Mouse (Mus musculus): ENCODE measurements around the gene Sacm1l. TPM values are rescaled to one million over a fixed set of nuclear protein-coding genes. Genes with fewer than 3 reads are reported as not detected.

The Sacm1l gene
- polyA plus RNA-seq (2021) = 65.2 TPM

- POLR2A ChIA-PET = interaction anchor here (0.6 to 1.6 kb wide), 5 partner anchors 11 to 342 kb away, joined by 3 to 4 read pairs (median 3); no protein-coding TSS in a partner anchor
- DNase-seq (ENCODE audit: low read depth, low spot score) (peak; percentile 99), ATAC-seq (peak; percentile 99)
- no peak for TF ChIP-seq CTCF (IDR thresholded peaks at IDR 0.05)
- H3K27me3 ChIP-seq = no peaks in the 10 kb centered on the region
- in situ Hi-C loops (cut with MboI; ENCODE audit: low pct_unique_long_range_greater_than_20kb) = loop anchor here (5.0 kb wide), 3 partner anchors 77 to 377 kb away; partner anchors contain the start of gene Clec3b
- CTCF ChIA-PET = interaction anchor here (0.9 to 8.6 kb wide), 5 partner anchors 10 to 79 kb away, joined by 3 to 54 read pairs (median 4); partner anchors contain the start of gene Limd1
These were observed at the start of gene Sacm1l for GRCm38 (mm10) chr9:123529392-123530157. TSS of gene Sacm1l (plus strand) at chr9:123529759.

- TF ChIP-seq CTCF (IDR thresholded peaks at IDR 0.05) = no peak
- DNase-seq (ENCODE audit: low read depth, low spot score) = no peak
- no peaks in the 10 kb centered on the region for H3K27me3 ChIP-seq
- ChIA-PET POLR2A (interaction anchor here (3.8 kb wide), 1 partner anchor 12 kb away, joined by 14 read pairs; no protein-coding TSS in a partner anchor), CTCF (interaction anchor here (2.2 to 5.4 kb wide), 3 partner anchors 10 to 44 kb away, joined by 11 to 25 read pairs (median 12); no protein-coding TSS in a partner anchor)
- ATAC-seq = no peak
- in situ Hi-C loops (cut with MboI; ENCODE audit: low pct_unique_long_range_greater_than_20kb) = loop anchor here (25.0 kb wide), 1 partner anchor 843 kb away; no protein-coding TSS in a partner anchor
These were observed 49.7 kb upstream of the Sacm1l start for GRCm38 (mm10) chr9:123479876-123480252.

GRCm38 (mm10) chr9:123480253-123480921 lies 49.2 kb upstream of the Sacm1l start:
- H3K27me3 ChIP-seq = no peaks in the 10 kb centered on the region
- in situ Hi-C loops (cut with MboI; ENCODE audit: low pct_unique_long_range_greater_than_20kb) = loop anchor here (25.0 kb wide), 1 partner anchor 843 kb away; no protein-coding TSS in a partner anchor
- DNase-seq (ENCODE audit: low read depth, low spot score) = no peak
- POLR2A ChIA-PET = interaction anchor here (1.0 to 3.8 kb wide), 2 partner anchors 12 to 23 kb away, joined by 4 to 14 read pairs; no protein-coding TSS in a partner anchor
- CTCF ChIA-PET = interaction anchor here (1.2 to 5.4 kb wide), 4 partner anchors 10 to 49 kb away, joined by 3 to 25 read pairs (median 8); partner anchors contain the start of gene Sacm1l
- TF ChIP-seq CTCF (IDR thresholded peaks at IDR 0.05) = no peak
- no peak for ATAC-seq

- ATAC-seq (no peak), DNase-seq (ENCODE audit: low read depth, low spot score) (no peak)
- TF ChIP-seq CTCF (IDR thresholded peaks at IDR 0.05) = no peak
- CTCF ChIA-PET = interaction anchor here (1.2 to 3.9 kb wide), 4 partner anchors 23 to 49 kb away, joined by 3 to 12 read pairs (median 4); partner anchors contain the start of gene Sacm1l
- POLR2A ChIA-PET = interaction anchor here (1.0 to 3.8 kb wide), 2 partner anchors 11 to 24 kb away, joined by 4 to 14 read pairs; no protein-coding TSS in a partner anchor
- in situ Hi-C loops (cut with MboI; ENCODE audit: low pct_unique_long_range_greater_than_20kb) = loop anchor here (25.0 kb wide), 1 partner anchor 844 kb away; no protein-coding TSS in a partner anchor
- H3K27me3 ChIP-seq = no peaks in the 10 kb centered on the region
These were observed 48.4 kb upstream of the Sacm1l start for GRCm38 (mm10) chr9:123481136-123481535.

- DNase-seq (ENCODE audit: low read depth, low spot score) (no peak), ATAC-seq (no peak)
- POLR2A ChIA-PET = interaction anchor here (1.0 to 1.3 kb wide), 2 partner anchors 12 to 36 kb away, joined by 3 read pairs; no protein-coding TSS in a partner anchor
- CTCF ChIA-PET = interaction anchor here (0.9 to 1.9 kb wide), 7 partner anchors 10 to 40 kb away, joined by 3 to 7 read pairs (median 3); no protein-coding TSS in a partner anchor
- in situ Hi-C loops (cut with MboI; ENCODE audit: low pct_unique_long_range_greater_than_20kb) = loop anchor here (25.0 kb wide), 1 partner anchor 846 kb away; no protein-coding TSS in a partner anchor
- no peak for TF ChIP-seq CTCF (IDR thresholded peaks at IDR 0.05)
- H3K27me3 ChIP-seq = no peaks in the 10 kb centered on the region
These were observed 46.0 kb upstream of the Sacm1l start for GRCm38 (mm10) chr9:123483598-123483997.

GRCm38 (mm10) chr9:123484830-123485229 lies 44.7 kb upstream of the Sacm1l start:
- no peak for DNase-seq (ENCODE audit: low read depth, low spot score)
- no peaks in the 10 kb centered on the region for H3K27me3 ChIP-seq
- TF ChIP-seq CTCF (IDR thresholded peaks at IDR 0.05) = no peak
- POLR2A ChIA-PET = no interaction called here
- in situ Hi-C loops (cut with MboI; ENCODE audit: low pct_unique_long_range_greater_than_20kb) = loop anchor here (25.0 kb wide), 1 partner anchor 848 kb away; no protein-coding TSS in a partner anchor
- no peak for ATAC-seq
- CTCF ChIA-PET = interaction anchor here (1.0 to 1.9 kb wide), 5 partner anchors 10 to 27 kb away, joined by 3 to 7 read pairs (median 4); no protein-coding TSS in a partner anchor

GRCm38 (mm10) chr9:123485561-123485960 lies 44.0 kb upstream of the Sacm1l start:
- DNase-seq (ENCODE audit: low read depth, low spot score) (no peak), ATAC-seq (no peak)
- POLR2A ChIA-PET = no interaction called here
- in situ Hi-C loops (cut with MboI; ENCODE audit: low pct_unique_long_range_greater_than_20kb) = loop anchor here (25.0 kb wide), 1 partner anchor 848 kb away; no protein-coding TSS in a partner anchor
- no peaks in the 10 kb centered on the region for H3K27me3 ChIP-seq
- CTCF ChIA-PET = interaction anchor here (1.0 to 1.5 kb wide), 3 partner anchors 19 to 27 kb away, joined by 3 to 5 read pairs (median 3); no protein-coding TSS in a partner anchor
- no peak for TF ChIP-seq CTCF (IDR thresholded peaks at IDR 0.05)

GRCm38 (mm10) chr9:123486635-123487034 lies 42.9 kb upstream of the Sacm1l start:
- no peak for ATAC-seq
- POLR2A ChIA-PET = no interaction called here
- in situ Hi-C loops (cut with MboI; ENCODE audit: low pct_unique_long_range_greater_than_20kb) = loop anchor here (25.0 kb wide), 1 partner anchor 849 kb away; no protein-coding TSS in a partner anchor

GRCm38 (mm10) chr9:123489073-123489472 lies 40.5 kb upstream of the Sacm1l start:
- TF ChIP-seq CTCF (IDR thresholded peaks at IDR 0.05) = no peak
- no peak for ATAC-seq
- H3K27me3 ChIP-seq = no peaks in the 10 kb centered on the region
- POLR2A ChIA-PET = interaction anchor here (1.2 kb wide), 1 partner anchor 11 kb away, joined by 3 read pairs; no protein-coding TSS in a partner anchor
- DNase-seq (ENCODE audit: low read depth, low spot score) = no peak
- CTCF ChIA-PET = interaction anchor here (1.2 to 7.0 kb wide), 3 partner anchors 10 to 16 kb away, joined by 3 to 54 read pairs (median 25); partner anchors contain the start of gene Limd1
- in situ Hi-C loops (cut with MboI; ENCODE audit: low pct_unique_long_range_greater_than_20kb) = loop anchor here (25.0 kb wide), 1 partner anchor 852 kb away; no protein-coding TSS in a partner anchor

More at GRCm38 (mm10) chr9:123486635-123487034, 42.9 kb upstream of the Sacm1l start:
- H3K27me3 ChIP-seq = no peaks in the 10 kb centered on the region
- TF ChIP-seq CTCF (IDR thresholded peaks at IDR 0.05) = no peak
- CTCF ChIA-PET = interaction anchor here (1.1 to 7.0 kb wide), 2 partner anchors 9 to 18 kb away, joined by 4 to 54 read pairs; partner anchors contain the start of gene Limd1
- DNase-seq (ENCODE audit: low read depth, low spot score) = no peak
